Mouse (Mus musculus): ENCODE results near the gene Slco3a1. TPM values are rescaled to one million over a fixed set of nuclear protein-coding genes. Genes with fewer than 3 reads are reported as not detected.

The Slco3a1 gene
- polyA plus RNA-seq, 1 experiment from 2014 or later = 21.7 TPM

DNA sequence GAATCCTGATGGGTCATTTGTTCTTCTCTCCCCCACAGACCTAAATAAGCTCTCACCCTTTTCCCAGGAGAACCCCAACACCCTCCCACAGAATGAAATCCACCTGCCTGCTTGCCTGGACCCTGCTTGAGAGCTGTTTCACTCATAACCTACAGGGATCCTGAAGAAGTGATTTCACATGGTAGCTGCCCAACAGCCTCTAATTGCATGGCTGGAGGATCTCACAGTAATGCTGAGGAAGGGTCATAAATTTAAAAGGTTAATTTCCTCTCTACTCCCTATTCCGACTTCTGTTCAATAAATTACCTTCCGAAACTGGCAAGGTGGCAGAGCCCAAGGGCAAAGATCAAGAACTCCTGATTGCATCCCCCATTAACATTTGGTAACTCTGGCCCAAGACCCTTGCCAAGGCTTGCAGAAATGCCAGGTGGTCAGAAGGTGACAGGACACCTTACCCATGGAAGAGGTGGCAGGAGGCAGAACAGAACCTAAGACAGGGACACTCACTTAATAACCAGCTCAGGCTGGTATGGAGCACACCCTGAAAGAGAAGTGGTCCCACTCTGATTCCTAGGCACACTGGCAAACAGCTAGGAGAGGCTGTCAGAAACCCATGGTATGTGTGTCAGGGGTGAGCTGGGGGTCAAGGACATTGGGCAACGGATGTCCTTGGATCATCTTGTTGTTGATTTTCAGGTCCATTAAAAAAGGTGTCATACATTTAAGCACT is 71.1 kb downstream of the Slco3a1 start:
- no peaks in the 10 kb centered on the region for H3K36me3 ChIP-seq
- H3K9ac ChIP-seq = no peak overlapping the region
- ATAC-seq (replicated peaks; ENCODE audit: low FRiP score) = peak; percentile 77
- H3K4me3 ChIP-seq (replicated peaks) = no peak overlapping the region
- 23% methylated on average over 3 of the region's 3 CpGs for WGBS
- H3K4me1 ChIP-seq = peaks cover 45% of the 10 kb centered on the region
- H3K27ac ChIP-seq = 0 out of 2 replicates have a peak overlapping the region, but pooled peaks have one; percentile 10
- no peaks in the 10 kb centered on the region for H3K9me3 ChIP-seq (replicated peaks)
- 0 out of 2 replicates have a peak, but pooled peaks cover 4% of the 10 kb centered on the region for H3K27me3 ChIP-seq
- H3K4me2 ChIP-seq = no peak overlapping the region

DNA sequence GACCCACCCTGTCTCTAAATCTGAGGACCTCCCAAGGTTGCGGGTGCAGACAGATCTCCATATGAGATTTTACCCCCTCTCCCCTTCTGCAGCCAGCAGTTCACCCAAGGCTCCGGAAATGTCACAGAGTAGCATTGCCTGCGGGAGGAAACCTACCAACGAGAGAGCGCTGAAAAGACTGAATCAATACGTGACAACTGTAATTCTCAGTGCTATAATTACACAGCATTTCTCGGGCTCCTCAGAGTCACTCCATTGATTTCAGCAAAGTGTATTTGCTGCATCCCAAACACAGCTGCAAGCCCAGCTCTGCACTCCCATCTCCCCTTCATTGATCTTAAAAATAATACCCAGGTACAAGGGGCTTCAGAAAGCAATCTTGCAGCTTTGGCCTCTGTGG is 82.8 kb downstream of the Slco3a1 start:
- H3K4me1 ChIP-seq = peaks cover 21% of the 10 kb centered on the region
- no peak overlapping the region for H3K4me3 ChIP-seq (replicated peaks)
- WGBS = 74% methylated on average over 7 of the region's 7 CpGs
- H3K27ac ChIP-seq = no peak overlapping the region
- no peaks in the 10 kb centered on the region for H3K9me3 ChIP-seq (replicated peaks)
- H3K36me3 ChIP-seq = no peaks in the 10 kb centered on the region
- H3K27me3 ChIP-seq = no peaks in the 10 kb centered on the region
- H3K4me2 ChIP-seq = no peak overlapping the region
- no peak for ATAC-seq (replicated peaks; ENCODE audit: low FRiP score)
- no peak overlapping the region for H3K9ac ChIP-seq

GRCm38 (mm10) chr7:74466886-74467285 is 87.7 kb downstream of the Slco3a1 start:
- peaks cover 28% of the 10 kb centered on the region for H3K4me1 ChIP-seq
- H3K9ac ChIP-seq = no peak overlapping the region
- peak overlapping the region; percentile 54; the same call in 1 of the 2 replicates for H3K27ac ChIP-seq
- ATAC-seq (replicated peaks; ENCODE audit: low FRiP score) = 0 out of 2 replicates have a peak, but pooled peaks have one; percentile 33
- 25% methylated on average over 4 of the region's 4 CpGs for WGBS
- H3K4me2 ChIP-seq = no peak overlapping the region
- no peaks in the 10 kb centered on the region for H3K36me3 ChIP-seq
- no peaks in the 10 kb centered on the region for H3K9me3 ChIP-seq (replicated peaks)
- no peaks in the 10 kb centered on the region for H3K27me3 ChIP-seq
- no peak overlapping the region for H3K4me3 ChIP-seq (replicated peaks)

DNA sequence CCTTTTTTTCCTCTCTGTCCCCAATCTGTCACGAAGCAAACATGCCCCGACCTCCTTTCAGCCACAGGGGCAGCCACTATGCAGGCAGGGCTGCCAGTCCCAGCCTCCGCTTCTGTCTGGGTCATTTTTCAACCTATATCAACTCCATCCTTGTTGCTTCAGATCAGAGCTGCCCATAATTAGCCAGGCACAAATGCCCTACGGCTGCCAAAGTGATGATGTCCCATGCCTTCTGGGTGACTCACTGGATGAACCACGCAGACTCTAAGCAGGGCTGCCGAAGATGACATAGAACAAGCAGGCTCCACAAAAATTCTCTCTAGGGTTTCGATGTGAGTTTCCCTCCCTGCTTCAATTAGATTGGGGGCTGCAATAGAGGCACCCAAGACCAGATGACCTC is 89.9 kb downstream of the Slco3a1 start:
- H3K4me1 ChIP-seq = peaks cover 28% of the 10 kb centered on the region
- WGBS = 81% methylated on average over 7 of the region's 7 CpGs
- no peak for ATAC-seq (replicated peaks; ENCODE audit: low FRiP score)

DNA sequence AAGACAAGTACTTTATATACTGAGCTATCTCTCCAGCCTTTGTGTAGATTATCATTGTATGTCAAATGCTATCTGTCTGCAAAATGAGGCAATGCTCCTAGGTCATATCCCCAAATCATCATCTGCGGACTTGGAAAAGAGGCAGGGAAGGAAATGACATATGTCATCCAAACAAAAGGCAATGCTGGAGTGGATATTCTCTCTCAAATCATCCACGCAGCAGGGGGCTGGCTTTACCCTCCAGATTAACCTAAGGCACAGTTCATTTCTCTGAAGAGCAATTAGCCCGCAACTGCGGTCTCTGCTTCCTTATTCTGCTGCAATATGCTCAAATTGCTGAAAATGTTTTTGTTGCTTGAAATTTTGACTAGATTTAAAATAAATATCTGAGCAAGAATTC is 92.1 kb downstream of the Slco3a1 start:
- H3K36me3 ChIP-seq = no peaks in the 10 kb centered on the region
- peaks cover 31% of the 10 kb centered on the region for H3K4me1 ChIP-seq
- no peaks in the 10 kb centered on the region for H3K9me3 ChIP-seq (replicated peaks)
- H3K27ac ChIP-seq = no peak overlapping the region
- WGBS = 68% methylated on average over 4 of the region's 4 CpGs
- H3K27me3 ChIP-seq = no peaks in the 10 kb centered on the region
- no peak overlapping the region for H3K4me3 ChIP-seq (replicated peaks)
- H3K9ac ChIP-seq = no peak overlapping the region
- no peak for ATAC-seq (replicated peaks; ENCODE audit: low FRiP score)
- H3K4me2 ChIP-seq = no peak overlapping the region

More for the DNA sequence above, 89.9 kb downstream of the Slco3a1 start:
- no peak overlapping the region for H3K27ac ChIP-seq
- H3K36me3 ChIP-seq = no peaks in the 10 kb centered on the region
- H3K9ac ChIP-seq = no peak overlapping the region
- no peak overlapping the region for H3K4me3 ChIP-seq (replicated peaks)
- H3K4me2 ChIP-seq = no peak overlapping the region
- H3K27me3 ChIP-seq = no peaks in the 10 kb centered on the region
- H3K9me3 ChIP-seq (replicated peaks) = no peaks in the 10 kb centered on the region

- WGBS = 90% methylated on average over 5 of the region's 5 CpGs
- Histone ChIP-seq H3K4me1 (peaks cover 24% of the 10 kb centered on the region), H3K9ac (no peak overlapping the region), H3K4me2 (no peak overlapping the region), H3K36me3 (no peaks in the 10 kb centered on the region), H3K4me3 (replicated peaks) (no peak overlapping the region), H3K27ac (no peak overlapping the region), H3K9me3 (replicated peaks) (no peaks in the 10 kb centered on the region), H3K27me3 (no peaks in the 10 kb centered on the region)
- no peak for ATAC-seq (replicated peaks; ENCODE audit: low FRiP score)
Measured at GRCm38 (mm10) chr7:74461736-74462135, 92.8 kb downstream of the Slco3a1 start.

- H3K27me3 ChIP-seq = no peaks in the 10 kb centered on the region
- no peak overlapping the region for H3K27ac ChIP-seq
- no peak for ATAC-seq (replicated peaks; ENCODE audit: low FRiP score)
- H3K36me3 ChIP-seq = no peaks in the 10 kb centered on the region
- H3K9ac ChIP-seq = no peak overlapping the region
- H3K4me3 ChIP-seq (replicated peaks) = no peak overlapping the region
- peaks cover 19% of the 10 kb centered on the region for H3K4me1 ChIP-seq
- 93% methylated on average over 1 of the region's 1 CpGs for WGBS
- no peaks in the 10 kb centered on the region for H3K9me3 ChIP-seq (replicated peaks)
- H3K4me2 ChIP-seq = no peak overlapping the region
Measured at GRCm38 (mm10) chr7:74461146-74461545, 93.4 kb downstream of the Slco3a1 start.

DNA sequence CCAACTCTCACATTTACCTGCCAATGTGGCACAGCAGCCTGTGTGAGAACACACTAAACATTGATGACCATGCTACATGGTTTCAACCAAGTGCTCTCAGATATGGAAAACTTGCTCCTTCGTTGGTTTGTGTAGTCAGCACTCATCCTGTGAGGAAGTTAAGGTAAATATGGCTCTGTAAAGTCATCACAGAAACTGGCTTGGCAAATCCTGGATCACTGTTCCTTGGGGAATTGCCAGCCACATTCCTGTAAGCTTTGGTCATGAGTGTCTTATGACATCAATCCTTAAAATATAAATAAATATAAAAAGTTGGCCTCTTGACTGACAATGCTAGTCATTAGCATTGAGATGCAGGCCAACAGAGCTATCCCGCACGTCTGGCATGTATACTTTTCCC is 94.8 kb downstream of the Slco3a1 start:
- 79% methylated on average over 3 of the region's 3 CpGs for WGBS
- no peak for ATAC-seq (replicated peaks; ENCODE audit: low FRiP score)
- Histone ChIP-seq H3K27me3 (no peaks in the 10 kb centered on the region), H3K4me1 (peaks cover 22% of the 10 kb centered on the region), H3K27ac (no peak overlapping the region), H3K4me3 (replicated peaks) (no peak overlapping the region), H3K9ac (no peak overlapping the region), H3K9me3 (replicated peaks) (no peaks in the 10 kb centered on the region), H3K4me2 (no peak overlapping the region), H3K36me3 (no peaks in the 10 kb centered on the region)

GRCm38 (mm10) chr7:74459277-74459676 is 95.3 kb downstream of the Slco3a1 start:
- no peaks in the 10 kb centered on the region for H3K36me3 ChIP-seq
- no peak overlapping the region for H3K9ac ChIP-seq
- peaks cover 19% of the 10 kb centered on the region for H3K4me1 ChIP-seq
- WGBS = 53% methylated on average over 5 of the region's 5 CpGs
- H3K4me2 ChIP-seq = no peak overlapping the region
- H3K4me3 ChIP-seq (replicated peaks) = no peak overlapping the region
- no peaks in the 10 kb centered on the region for H3K9me3 ChIP-seq (replicated peaks)
- no peaks in the 10 kb centered on the region for H3K27me3 ChIP-seq
- no peak for ATAC-seq (replicated peaks; ENCODE audit: low FRiP score)
- peak overlapping the region; percentile 66; the same call in 1 of the 2 replicates for H3K27ac ChIP-seq

GRCm38 (mm10) chr7:74458475-74459221 is 95.9 kb downstream of the Slco3a1 start:
- Histone ChIP-seq H3K4me2 (no peak overlapping the region), H3K4me3 (replicated peaks) (no peak overlapping the region), H3K9me3 (replicated peaks) (no peaks in the 10 kb centered on the region), H3K27me3 (no peaks in the 10 kb centered on the region), H3K4me1 (peaks cover 19% of the 10 kb centered on the region), H3K27ac (peak overlapping the region; percentile 66; the same call in 1 of the 2 replicates), H3K9ac (no peak overlapping the region), H3K36me3 (no peaks in the 10 kb centered on the region)
- no peak for ATAC-seq (replicated peaks; ENCODE audit: low FRiP score)
- WGBS = 43% methylated on average over 8 of the region's 8 CpGs

DNA sequence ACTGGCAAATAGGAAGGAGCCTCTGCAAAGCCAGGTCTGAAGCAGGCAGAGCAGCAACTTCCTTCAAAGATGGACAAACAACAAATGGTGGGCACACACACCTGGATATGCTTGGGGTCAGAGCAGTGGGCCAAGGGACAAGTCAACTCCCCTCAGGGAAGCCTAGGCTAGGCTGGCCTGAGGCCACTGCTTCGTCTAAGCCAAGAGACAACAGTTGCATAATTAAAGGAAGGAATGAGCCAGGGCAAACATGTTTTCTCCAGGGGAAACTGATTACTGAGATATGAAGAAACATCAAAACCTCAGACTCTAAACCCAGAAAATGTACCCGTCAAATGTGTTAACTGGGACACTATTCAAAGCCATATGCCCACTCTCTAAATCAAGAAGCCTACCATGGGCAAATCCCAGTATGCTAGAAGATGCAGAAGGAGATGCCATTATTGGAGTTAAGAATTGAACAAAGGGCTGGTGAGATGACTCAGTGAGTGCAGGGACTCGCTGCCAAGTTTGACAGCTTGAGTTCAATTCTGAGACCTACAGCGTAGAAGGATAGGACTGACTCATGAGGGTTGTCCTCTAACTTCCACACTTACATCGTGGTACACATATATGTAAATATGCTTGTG is 97.1 kb downstream of the Slco3a1 start:
- no peaks in the 10 kb centered on the region for H3K9me3 ChIP-seq (replicated peaks)
- H3K36me3 ChIP-seq = no peaks in the 10 kb centered on the region
- WGBS = 83% methylated on average over 5 of the region's 5 CpGs
- H3K4me1 ChIP-seq = peaks cover 19% of the 10 kb centered on the region
- H3K4me2 ChIP-seq = no peak overlapping the region
- no peak for ATAC-seq (replicated peaks; ENCODE audit: low FRiP score)
- no peak overlapping the region for H3K9ac ChIP-seq
- H3K27me3 ChIP-seq = no peaks in the 10 kb centered on the region
- no peak overlapping the region for H3K4me3 ChIP-seq (replicated peaks)
- H3K27ac ChIP-seq = no peak overlapping the region

DNA sequence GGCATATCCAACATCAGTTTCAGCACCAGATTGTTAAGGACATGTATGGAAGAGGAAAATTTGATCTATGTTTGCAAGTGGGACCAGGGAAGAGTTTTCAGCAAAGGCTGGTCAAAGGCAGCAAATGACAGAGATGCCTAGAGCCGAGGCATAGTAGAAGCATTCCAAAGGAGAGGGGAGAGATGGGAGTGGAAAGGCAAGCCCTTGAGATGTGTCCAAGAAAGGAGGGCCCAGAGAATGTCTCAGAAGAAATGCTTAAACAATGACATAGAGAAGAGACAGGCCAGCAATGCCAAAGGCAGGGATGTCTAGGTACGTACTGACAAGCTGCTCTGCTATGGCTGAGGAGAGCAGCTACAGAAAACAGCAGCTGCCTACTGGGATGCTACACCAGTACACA is 97.8 kb downstream of the Slco3a1 start:
- ATAC-seq (replicated peaks; ENCODE audit: low FRiP score) = no peak
- H3K27me3 ChIP-seq = no peaks in the 10 kb centered on the region
- peaks cover 19% of the 10 kb centered on the region for H3K4me1 ChIP-seq
- H3K4me3 ChIP-seq (replicated peaks) = no peak overlapping the region
- H3K9me3 ChIP-seq (replicated peaks) = no peaks in the 10 kb centered on the region
- no peak overlapping the region for H3K27ac ChIP-seq
- no peaks in the 10 kb centered on the region for H3K36me3 ChIP-seq
- 77% methylated on average over 2 of the region's 2 CpGs for WGBS
- no peak overlapping the region for H3K9ac ChIP-seq
- H3K4me2 ChIP-seq = no peak overlapping the region

Measured in kidney, embryonic 15.5 days (tissue).